Mouse (Mus musculus): Measurements from ENCODE around the gene Syndig1.

- TF ChIP-seq POLR2A (IDR thresholded peaks at IDR 0.05; ENCODE audit: insufficient read depth, low read depth, low read length), result no peak
- TF ChIP-seq CTCF (IDR thresholded peaks at IDR 0.05), result peak; percentile 39
- no peak for TF ChIP-seq EP300 (IDR thresholded peaks at IDR 0.05; ENCODE audit: insufficient read depth, low read depth, low read length)
Measured at GRCm38 (mm10) chr2:149998373-149999108, 169.5 kb downstream of the Syndig1 start.

Measured in heart, adult 2 months (tissue).